Mouse (Mus musculus) neural tube, embryonic 13.5 days (tissue): ENCODE results near the gene Tenm3. TPM values are rescaled to one million over a fixed set of nuclear protein-coding genes. Genes with fewer than 3 reads are reported as not detected.

Experiments used
- ATAC-seq: fragments of 200-750 bp; cut with Nextera tagmentation; 2 replicates; pipeline ENCODE4 v1.8.0; 2017; ENCODE audit warnings: low read depth, mild to moderate bottlenecking, moderate TSS enrichment, moderate library complexity
- H3K27ac ChIP-seq: fragments of 300-500 bp; sonication (generic); replicated peaks from 2 replicates; pipeline ENCODE4 v1.5.1; 2015; ENCODE audit warnings: moderate library complexity, mild to moderate bottlenecking, inconsistent platforms
- H3K27me3 ChIP-seq: fragments of 300-500 bp; sonication (generic); 2 replicates; pipeline ENCODE4 v1.6.1; 2015; ENCODE audit warnings: mild to moderate bottlenecking, inconsistent platforms
- H3K36me3 ChIP-seq: fragments of 300-500 bp; sonication (generic); 2 replicates; pipeline ENCODE4 v1.6.1; 2015; ENCODE audit warnings: mild to moderate bottlenecking, inconsistent platforms
- H3K4me1 ChIP-seq: fragments of 300-500 bp; sonication (generic); replicated peaks from 2 replicates; pipeline ENCODE4 v1.6.1; 2015; ENCODE audit warnings: inconsistent platforms
- H3K4me2 ChIP-seq: fragments of 300-500 bp; sonication (generic); 2 replicates; pipeline ENCODE4 v1.6.1; 2015; ENCODE audit warnings: inconsistent platforms, mild to moderate bottlenecking, moderate library complexity
- H3K4me3 ChIP-seq: fragments of 300-500 bp; sonication (generic); 2 replicates; pipeline ENCODE4 v1.5.1; 2015; ENCODE audit warnings: mild to moderate bottlenecking, inconsistent platforms
- H3K9ac ChIP-seq: fragments of 300-500 bp; sonication (generic); 2 replicates; pipeline ENCODE4 v1.6.1; 2015; ENCODE audit warnings: moderate library complexity, mild to moderate bottlenecking, inconsistent platforms
- H3K9me3 ChIP-seq: fragments of 300-500 bp; sonication (generic); 2 replicates; pipeline ENCODE4 v1.6.1; 2016; ENCODE audit warnings: inconsistent platforms
- WGBS: fragments of 180-500 bp; shearing (Covaris S2); methylation state at CpG from one replicate; pipeline ENCODE4 v1.1.7; 2015; 5-methylcytosine and 5-hydroxymethylcytosine counted together
- polyA plus RNA-seq: library from polyadenylated mRNA; unstranded; fragments of >200 nt; fragmentation: Nextera tagmentation; extraction: Ambion mirVana; gene quantifications from 2 replicates; pipeline ENCODE4 v1.2.1, GENCODE M21; 2015

Gene Tenm3
- polyA plus RNA-seq, 1 experiment from 2014 or later: 40.7 TPM

- Histone ChIP-seq H3K36me3 (peaks cover 12% of the 10 kb centered on the region; the same call in 1 of the 2 replicates), H3K9me3 (no peaks in the 10 kb centered on the region), H3K4me2 (no peak overlapping the region), H3K4me3 (no peak overlapping the region), H3K9ac (no peak overlapping the region), H3K27ac (peak overlapping the region; percentile 50), H3K4me1 (peaks cover 10% of the 10 kb centered on the region; the same call in 1 of the 2 replicates), H3K27me3 (no peaks in the 10 kb centered on the region)
- peak; percentile 42 for ATAC-seq
- 69% methylated on average over 10 of the region's 10 CpGs for WGBS
Observed at GRCm38 (mm10) chr8:48268638-48269037, 575.1 kb downstream of the Tenm3 start.

GRCm38 (mm10) chr8:48260265-48260664 is 583.5 kb downstream of the Tenm3 start:
- Histone ChIP-seq H3K9me3 (no peaks in the 10 kb centered on the region), H3K27ac (no peak overlapping the region), H3K36me3 (no peaks in the 10 kb centered on the region), H3K4me1 (no peaks in the 10 kb centered on the region), H3K9ac (no peak overlapping the region), H3K4me2 (no peak overlapping the region), H3K4me3 (no peak overlapping the region), H3K27me3 (no peaks in the 10 kb centered on the region)
- WGBS: 92% methylated on average over 10 of the region's 10 CpGs
- no peak for ATAC-seq

- Histone ChIP-seq H3K9ac (no peak overlapping the region), H3K4me1 (no peaks in the 10 kb centered on the region), H3K27ac (no peak overlapping the region), H3K4me3 (no peak overlapping the region), H3K4me2 (no peak overlapping the region), H3K9me3 (no peaks in the 10 kb centered on the region), H3K27me3 (no peaks in the 10 kb centered on the region), H3K36me3 (no peaks in the 10 kb centered on the region)
- ATAC-seq: no peak
- 91% methylated on average over 6 of the region's 6 CpGs for WGBS
Observed at GRCm38 (mm10) chr8:48259832-48260231, 583.9 kb downstream of the Tenm3 start.

GRCm38 (mm10) chr8:48243876-48244275 is 599.9 kb downstream of the Tenm3 start:
- ATAC-seq: no peak
- Histone ChIP-seq H3K27me3 (no peaks in the 10 kb centered on the region), H3K4me3 (no peak overlapping the region), H3K9ac (no peak overlapping the region), H3K9me3 (no peaks in the 10 kb centered on the region), H3K36me3 (peaks cover 21% of the 10 kb centered on the region), H3K4me2 (no peak overlapping the region), H3K4me1 (no peaks in the 10 kb centered on the region; the same call in 1 of the 2 replicates), H3K27ac (no peak overlapping the region)
- 85% methylated on average over 2 of the region's 2 CpGs for WGBS

GRCm38 (mm10) chr8:48240917-48241531 is 602.7 kb downstream of the Tenm3 start:
- Histone ChIP-seq H3K27me3 (no peaks in the 10 kb centered on the region), H3K4me2 (no peak overlapping the region), H3K27ac (no peak overlapping the region), H3K36me3 (peaks cover 49% of the 10 kb centered on the region), H3K4me1 (no peaks in the 10 kb centered on the region; the same call in 1 of the 2 replicates), H3K4me3 (no peak overlapping the region), H3K9ac (no peak overlapping the region), H3K9me3 (no peaks in the 10 kb centered on the region; the same call in 1 of the 2 replicates)
- WGBS: 77% methylated on average over 6 of the region's 6 CpGs
- no peak for ATAC-seq

GRCm38 (mm10) chr8:48236968-48237367 is 606.8 kb downstream of the Tenm3 start:
- Histone ChIP-seq H3K27me3 (no peaks in the 10 kb centered on the region), H3K9ac (no peak overlapping the region), H3K4me3 (no peak overlapping the region), H3K9me3 (peaks cover 3% of the 10 kb centered on the region), H3K4me2 (no peak overlapping the region), H3K27ac (no peak overlapping the region), H3K36me3 (peaks cover 72% of the 10 kb centered on the region), H3K4me1 (peaks cover 6% of the 10 kb centered on the region; the same call in 1 of the 2 replicates)
- WGBS: 79% methylated on average over 5 of the region's 5 CpGs
- ATAC-seq: no peak

- Histone ChIP-seq H3K9ac (no peak overlapping the region), H3K9me3 (peaks cover 3% of the 10 kb centered on the region), H3K27ac (no peak overlapping the region), H3K27me3 (no peaks in the 10 kb centered on the region), H3K4me2 (no peak overlapping the region), H3K4me1 (peaks cover 11% of the 10 kb centered on the region), H3K36me3 (peaks cover 81% of the 10 kb centered on the region), H3K4me3 (no peak overlapping the region)
- WGBS: 63% methylated on average over 7 of the region's 7 CpGs
- ATAC-seq: no peak; the same call in 1 of the 2 replicates
Observed at GRCm38 (mm10) chr8:48232927-48233326, 610.8 kb downstream of the Tenm3 start.

GRCm38 (mm10) chr8:48231882-48232281 is 611.9 kb downstream of the Tenm3 start:
- Histone ChIP-seq H3K27ac (no peak overlapping the region), H3K9me3 (peaks cover 3% of the 10 kb centered on the region), H3K4me2 (no peak overlapping the region), H3K9ac (no peak overlapping the region), H3K36me3 (peaks cover 77% of the 10 kb centered on the region), H3K27me3 (no peaks in the 10 kb centered on the region), H3K4me3 (no peak overlapping the region), H3K4me1 (peaks cover 11% of the 10 kb centered on the region)
- WGBS: 82% methylated on average over 9 of the region's 9 CpGs
- no peak for ATAC-seq

- Histone ChIP-seq H3K9ac (no peak overlapping the region), H3K27me3 (no peaks in the 10 kb centered on the region), H3K9me3 (peaks cover 3% of the 10 kb centered on the region), H3K27ac (0 out of 2 replicates have a peak overlapping the region, but pooled peaks have one; percentile 5), H3K4me3 (no peak overlapping the region), H3K36me3 (peaks cover 74% of the 10 kb centered on the region), H3K4me1 (peaks cover 11% of the 10 kb centered on the region), H3K4me2 (no peak overlapping the region)
- no peak for ATAC-seq
- WGBS: 47% methylated on average over 9 of the region's 9 CpGs
Observed at GRCm38 (mm10) chr8:48231389-48231788, 612.4 kb downstream of the Tenm3 start.

- peaks cover 49% of the 10 kb centered on the region for H3K36me3 ChIP-seq
- H3K4me3 ChIP-seq: no peak overlapping the region
Observed at GRCm38 (mm10) chr8:48228676-48229075, 615.1 kb downstream of the Tenm3 start.

GRCm38 (mm10) chr8:48224753-48225152 is 619.0 kb downstream of the Tenm3 start:
- Histone ChIP-seq H3K9me3 (no peaks in the 10 kb centered on the region), H3K4me3 (no peak overlapping the region), H3K36me3 (peaks cover 27% of the 10 kb centered on the region), H3K27ac (peak overlapping the region; percentile 47; the same call in 1 of the 2 replicates), H3K27me3 (peaks cover 16% of the 10 kb centered on the region), H3K9ac (no peak overlapping the region), H3K4me1 (peaks cover 46% of the 10 kb centered on the region), H3K4me2 (peak overlapping the region; percentile 29)
- ATAC-seq: no peak
- 23% methylated on average over 11 of the region's 11 CpGs for WGBS

More at GRCm38 (mm10) chr8:48228676-48229075, 615.1 kb downstream of the Tenm3 start:
- Histone ChIP-seq H3K4me1 (peaks cover 28% of the 10 kb centered on the region), H3K9me3 (no peaks in the 10 kb centered on the region), H3K27me3 (no peaks in the 10 kb centered on the region), H3K4me2 (no peak overlapping the region), H3K9ac (no peak overlapping the region), H3K27ac (no peak overlapping the region)
- no peak for ATAC-seq
- 97% methylated on average over 35 of the region's 35 CpGs for WGBS

GRCm38 (mm10) chr8:48222429-48222769 is 621.4 kb downstream of the Tenm3 start:
- H3K27ac ChIP-seq: no peak overlapping the region
- H3K36me3 ChIP-seq: peaks cover 6% of the 10 kb centered on the region; the same call in 1 of the 2 replicates
- H3K4me2 ChIP-seq: peak overlapping the region; percentile 58
- 18% methylated on average over 11 of the region's 11 CpGs for WGBS
- H3K9me3 ChIP-seq: no peaks in the 10 kb centered on the region
- H3K27me3 ChIP-seq: peaks cover 20% of the 10 kb centered on the region
- peaks cover 46% of the 10 kb centered on the region for H3K4me1 ChIP-seq
- peak overlapping the region; percentile 64 for H3K9ac ChIP-seq
- H3K4me3 ChIP-seq: peak overlapping the region; percentile 27
- peak; percentile 74 for ATAC-seq
